Mouse (Mus musculus) hindbrain, embryonic 13.5 days (tissue): ENCODE results near the gene Scarf2. TPM values are rescaled to one million over a fixed set of nuclear protein-coding genes. Genes with fewer than 3 reads are reported as not detected.
A peak's percentile ranks its signal among the peaks of the same experiment; 100 is the strongest.

Experiments
- ATAC-seq: fragments of 200-750 bp; cut with Nextera tagmentation; 2 replicates; pipeline ENCODE4 v1.8.0; 2017; ENCODE audit warnings: moderate TSS enrichment; ENCODE audit not compliant: low FRiP score
- H3K27ac ChIP-seq: fragments of 300-500 bp; sonication (generic); 2 replicates; pipeline ENCODE4 v1.5.1; 2015; ENCODE audit warnings: inconsistent platforms, mild to moderate bottlenecking, moderate library complexity
- H3K27me3 ChIP-seq: fragments of 300-500 bp; sonication (generic); 2 replicates; pipeline ENCODE4 v1.6.1; 2015; ENCODE audit warnings: mild to moderate bottlenecking, inconsistent platforms
- H3K36me3 ChIP-seq: fragments of 300-500 bp; sonication (generic); 2 replicates; pipeline ENCODE4 v1.6.1; 2015; ENCODE audit warnings: mild to moderate bottlenecking, inconsistent platforms
- H3K4me1 ChIP-seq: fragments of 300-500 bp; sonication (generic); replicated peaks from 2 replicates; pipeline ENCODE4 v1.6.1; 2015; ENCODE audit warnings: inconsistent platforms
- H3K4me2 ChIP-seq: fragments of 300-500 bp; sonication (generic); 2 replicates; pipeline ENCODE4 v1.6.1; 2015; ENCODE audit warnings: inconsistent platforms, mild to moderate bottlenecking, moderate library complexity
- H3K4me3 ChIP-seq: fragments of 300-500 bp; sonication (generic); 2 replicates; pipeline ENCODE4 v1.5.1; 2015; ENCODE audit warnings: mild to moderate bottlenecking, inconsistent platforms
- H3K9ac ChIP-seq: fragments of 300-500 bp; sonication (generic); 2 replicates; pipeline ENCODE4 v1.6.1; 2015; ENCODE audit warnings: mild to moderate bottlenecking, inconsistent platforms
- H3K9me3 ChIP-seq: fragments of 300-500 bp; sonication (generic); 2 replicates; pipeline ENCODE4 v1.6.1; 2016; ENCODE audit warnings: inconsistent platforms
- WGBS: fragments of 180-500 bp; shearing (Covaris S2); methylation state at CpG from one replicate; pipeline ENCODE4 v1.1.7; 2015; 5-methylcytosine and 5-hydroxymethylcytosine counted together
- polyA plus RNA-seq: library from polyadenylated mRNA; unstranded; fragments of >200 nt; fragmentation: Nextera tagmentation; extraction: Ambion mirVana; gene quantifications from 2 replicates; pipeline ENCODE4 v1.2.1, GENCODE M21; 2015

Scarf2 gene
- polyA plus RNA-seq, 1 experiment from 2014 or later: 1.6 TPM

GRCm38 (mm10) chr16:17815411-17816402, 18.6 kb downstream of the Scarf2 start:
- Histone ChIP-seq H3K36me3 (no peaks in the 10 kb centered on the region), H3K27me3 (peaks cover 67% of the 10 kb centered on the region), H3K9ac (peak overlapping the region; percentile 79), H3K4me1 (peaks cover 18% of the 10 kb centered on the region; the same call in 1 of the 2 replicates), H3K4me2 (peak overlapping the region; percentile 79), H3K4me3 (peak overlapping the region; percentile 52), H3K27ac (peak overlapping the region; percentile 75), H3K9me3 (no peaks in the 10 kb centered on the region)
- 1% methylated on average over 60 of the region's 63 CpGs for WGBS
- peak; percentile 85 for ATAC-seq

DNA sequence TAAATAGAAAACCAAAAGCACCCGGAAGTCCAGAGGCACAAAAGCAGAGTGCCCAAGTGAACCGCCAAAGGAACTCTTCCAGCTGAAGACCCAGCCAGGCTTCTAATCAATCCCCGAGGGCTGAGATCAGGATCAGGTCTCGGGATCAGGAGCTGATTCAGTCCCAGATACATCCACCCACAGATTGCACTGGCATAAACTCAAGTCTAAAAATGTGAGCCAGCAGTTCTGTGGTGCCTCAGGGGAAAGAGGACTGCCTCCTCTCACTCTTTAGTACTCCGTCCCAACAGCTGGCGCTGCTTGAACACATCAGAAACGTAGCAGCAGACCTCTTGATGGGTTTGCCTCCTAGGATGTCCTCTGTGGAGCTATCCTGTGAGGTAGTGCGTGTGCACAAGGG, 19.4 kb downstream of the Scarf2 start:
- Histone ChIP-seq H3K27ac (no peak overlapping the region), H3K4me2 (no peak overlapping the region), H3K4me1 (peaks cover 18% of the 10 kb centered on the region; the same call in 1 of the 2 replicates), H3K4me3 (peak overlapping the region; percentile 52; the same call in 1 of the 2 replicates), H3K36me3 (no peaks in the 10 kb centered on the region), H3K9ac (peak overlapping the region; percentile 79; the same call in 1 of the 2 replicates), H3K9me3 (no peaks in the 10 kb centered on the region), H3K27me3 (peaks cover 67% of the 10 kb centered on the region)
- ATAC-seq: no peak
- 83% methylated on average over 8 of the region's 8 CpGs for WGBS

DNA sequence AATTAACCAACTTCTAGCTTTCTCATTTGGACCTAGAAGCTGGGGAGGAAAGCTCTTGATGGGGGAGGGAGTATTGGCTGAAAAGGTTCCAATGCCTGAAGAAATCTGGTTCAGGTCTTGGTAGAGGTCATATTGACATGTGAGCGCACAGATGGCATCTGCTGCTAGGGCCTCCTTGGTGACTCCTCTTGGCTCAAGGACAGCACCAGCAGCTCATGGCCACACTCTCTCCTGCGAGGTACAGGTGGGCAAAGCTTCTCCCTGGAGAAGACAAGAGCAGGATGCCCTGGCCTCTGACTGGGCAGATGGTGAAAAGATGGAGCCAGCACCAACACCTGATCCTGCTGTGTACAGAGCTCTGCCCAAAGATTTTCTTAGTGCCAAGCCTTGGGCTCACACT, 29.4 kb downstream of the Scarf2 start:
- Histone ChIP-seq H3K9me3 (no peaks in the 10 kb centered on the region), H3K9ac (no peak overlapping the region), H3K27me3 (peaks cover 37% of the 10 kb centered on the region), H3K4me1 (peaks cover 2% of the 10 kb centered on the region; the same call in 1 of the 2 replicates), H3K4me3 (no peak overlapping the region), H3K27ac (no peak overlapping the region), H3K4me2 (no peak overlapping the region), H3K36me3 (no peaks in the 10 kb centered on the region)
- 86% methylated on average over 2 of the region's 2 CpGs for WGBS
- no peak for ATAC-seq

DNA sequence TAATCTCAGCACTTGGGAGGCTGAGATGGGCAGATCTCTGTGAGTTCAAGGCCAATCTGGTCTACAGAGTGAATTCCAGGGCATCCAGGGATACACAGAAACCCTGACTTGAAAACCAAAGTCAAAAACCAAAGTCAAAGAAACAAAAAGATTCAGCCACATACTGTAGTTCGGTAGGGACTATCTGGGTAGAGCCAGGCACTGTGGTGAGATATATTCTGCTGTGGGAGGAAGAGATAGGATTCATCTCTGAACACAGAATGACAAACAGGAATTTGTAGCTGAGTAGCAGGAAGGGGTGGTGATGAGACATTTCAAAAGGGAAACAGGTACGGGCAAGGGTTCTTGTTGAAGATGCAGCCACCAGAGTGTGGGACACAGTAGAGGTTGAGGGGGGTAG, 31.1 kb downstream of the Scarf2 start:
- no peak overlapping the region for H3K9ac ChIP-seq
- no peak for ATAC-seq
- H3K9me3 ChIP-seq: no peaks in the 10 kb centered on the region
- H3K27me3 ChIP-seq: peaks cover 50% of the 10 kb centered on the region
- H3K4me2 ChIP-seq: no peak overlapping the region
- peaks cover 14% of the 10 kb centered on the region for H3K4me1 ChIP-seq
- H3K36me3 ChIP-seq: no peaks in the 10 kb centered on the region
- H3K4me3 ChIP-seq: no peak overlapping the region
- H3K27ac ChIP-seq: no peak overlapping the region
- WGBS: 87% methylated on average over 2 of the region's 2 CpGs

GRCm38 (mm10) chr16:17828867-17829266, 31.8 kb downstream of the Scarf2 start:
- no peak overlapping the region for H3K27ac ChIP-seq
- no peaks in the 10 kb centered on the region for H3K36me3 ChIP-seq
- no peaks in the 10 kb centered on the region for H3K9me3 ChIP-seq
- peak overlapping the region; percentile 24; the same call in 1 of the 2 replicates for H3K9ac ChIP-seq
- H3K4me3 ChIP-seq: no peak overlapping the region
- no peak overlapping the region for H3K4me2 ChIP-seq
- 81% methylated on average over 3 of the region's 3 CpGs for WGBS
- peaks cover 53% of the 10 kb centered on the region for H3K27me3 ChIP-seq
- ATAC-seq: no peak
- peaks cover 15% of the 10 kb centered on the region for H3K4me1 ChIP-seq

GRCm38 (mm10) chr16:17830385-17831178, 33.5 kb downstream of the Scarf2 start:
- Histone ChIP-seq H3K27me3 (peaks cover 67% of the 10 kb centered on the region), H3K27ac (no peak overlapping the region), H3K9me3 (no peaks in the 10 kb centered on the region), H3K4me1 (peaks cover 29% of the 10 kb centered on the region), H3K4me3 (no peak overlapping the region), H3K4me2 (no peak overlapping the region), H3K36me3 (no peaks in the 10 kb centered on the region), H3K9ac (peak overlapping the region; percentile 15; the same call in 1 of the 2 replicates)
- 67% methylated on average over 10 of the region's 10 CpGs for WGBS
- no peak for ATAC-seq

DNA sequence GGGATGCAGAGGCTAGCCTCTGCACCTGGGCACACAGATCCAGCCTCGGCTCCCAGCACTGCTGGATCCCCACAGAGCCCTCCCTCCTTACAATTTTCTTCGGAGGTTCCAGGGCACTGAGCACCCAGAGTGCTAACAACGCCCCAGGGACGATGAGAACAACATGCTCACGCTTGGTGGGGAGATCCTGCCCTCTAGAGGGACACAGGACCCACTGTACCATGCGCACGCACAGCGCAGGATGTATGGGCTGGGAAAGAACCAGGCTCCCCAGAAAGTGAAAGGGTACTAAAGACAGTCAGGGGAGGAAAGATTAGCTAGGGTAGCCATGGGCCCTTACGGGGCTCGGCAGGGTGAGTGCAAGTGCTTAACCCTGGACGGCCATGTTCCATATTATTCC, 34.7 kb downstream of the Scarf2 start:
- 16% methylated on average over 11 of the region's 11 CpGs for WGBS
- ATAC-seq: no peak
- H3K9ac ChIP-seq: 0 out of 2 replicates have a peak overlapping the region, but pooled peaks have one; percentile 8

GRCm38 (mm10) chr16:17832821-17833220, 35.7 kb downstream of the Scarf2 start, which contains the start of gene B830017H08Rik:
Gene B830017H08Rik (plus strand): TSS chr16:17833121.
- no peak; the same call in 1 of the 2 replicates for ATAC-seq
- Histone ChIP-seq H3K36me3 (no peaks in the 10 kb centered on the region), H3K27ac (peak within 1 kb of the TSS; percentile 94), H3K4me3 (peak within 1 kb of the TSS; percentile 66), H3K9me3 (no peaks in the 10 kb centered on the region), H3K27me3 (peaks cover 89% of the 10 kb centered on the region), H3K4me2 (peak within 1 kb of the TSS; percentile 77), H3K4me1 (peaks cover 31% of the 10 kb centered on the region), H3K9ac (peak within 1 kb of the TSS; percentile 89)
- WGBS: 20% methylated on average over 7 of the region's 7 CpGs

More for the DNA sequence above, 34.7 kb downstream of the Scarf2 start:
- no peaks in the 10 kb centered on the region for H3K9me3 ChIP-seq
- H3K4me3 ChIP-seq: no peak overlapping the region
- peaks cover 79% of the 10 kb centered on the region for H3K27me3 ChIP-seq
- H3K4me1 ChIP-seq: peaks cover 31% of the 10 kb centered on the region
- H3K27ac ChIP-seq: no peak overlapping the region
- no peaks in the 10 kb centered on the region for H3K36me3 ChIP-seq
- no peak overlapping the region for H3K4me2 ChIP-seq

- peak overlapping the region; percentile 77 for H3K4me2 ChIP-seq
- H3K27me3 ChIP-seq: peaks cover 93% of the 10 kb centered on the region
- under 1% methylated on average over 27 of the region's 37 CpGs for WGBS
- H3K36me3 ChIP-seq: no peaks in the 10 kb centered on the region
- peak overlapping the region; percentile 66 for H3K4me3 ChIP-seq
- H3K9ac ChIP-seq: peak overlapping the region; percentile 89
- ATAC-seq: peak; percentile 79
- H3K4me1 ChIP-seq: peaks cover 31% of the 10 kb centered on the region
- H3K27ac ChIP-seq: peak overlapping the region; percentile 94
- no peaks in the 10 kb centered on the region for H3K9me3 ChIP-seq
Observed at GRCm38 (mm10) chr16:17833321-17833680, 36.2 kb downstream of the Scarf2 start.

DNA sequence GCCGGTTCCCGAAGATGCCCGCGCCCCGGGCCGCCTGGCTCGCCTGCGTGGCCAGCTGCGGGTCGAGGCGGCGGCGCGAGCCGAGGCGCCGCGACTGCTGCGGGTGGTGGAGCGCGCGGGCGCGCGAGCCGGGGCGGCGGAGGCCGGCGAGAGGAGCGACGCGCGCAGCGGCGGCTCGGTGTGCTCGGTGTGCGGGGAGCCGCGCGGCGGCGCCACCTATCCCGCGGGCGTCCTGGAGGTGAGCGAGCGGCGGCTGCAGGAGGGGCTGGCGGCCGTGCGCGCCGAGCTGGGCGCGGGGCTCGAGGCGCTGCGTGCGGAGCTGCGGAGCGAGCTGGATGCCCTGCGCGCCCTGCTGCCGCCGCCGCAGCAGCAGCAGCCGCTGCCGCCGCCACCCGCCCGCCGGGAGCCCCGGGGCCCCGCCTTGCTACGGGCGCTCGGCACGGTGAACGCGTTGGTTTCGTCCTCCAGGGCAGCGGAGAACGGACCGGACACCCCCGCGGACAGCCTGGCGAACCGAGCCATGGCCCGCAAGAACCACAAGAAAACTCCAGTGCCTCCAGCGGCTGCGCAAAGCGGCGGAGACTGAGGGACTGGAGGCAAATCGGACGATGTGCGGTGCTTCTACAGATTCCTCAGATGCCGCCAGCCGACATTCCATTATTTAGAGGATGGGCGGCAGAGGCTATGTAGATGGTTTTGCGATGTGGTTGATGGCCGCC, 36.8 kb downstream of the Scarf2 start:
- Histone ChIP-seq H3K4me2 (peak overlapping the region; percentile 77), H3K9me3 (no peaks in the 10 kb centered on the region), H3K27me3 (peaks cover 94% of the 10 kb centered on the region), H3K27ac (peak overlapping the region; percentile 94), H3K4me3 (peak overlapping the region; percentile 66), H3K36me3 (peaks cover 4% of the 10 kb centered on the region; the same call in 1 of the 2 replicates), H3K9ac (peak overlapping the region; percentile 89), H3K4me1 (peaks cover 31% of the 10 kb centered on the region)
- WGBS: under 1% methylated on average over 83 of the region's 103 CpGs
- peak; percentile 68 for ATAC-seq

- no peak for ATAC-seq
- H3K9me3 ChIP-seq: no peaks in the 10 kb centered on the region
- peak overlapping the region; percentile 94 for H3K27ac ChIP-seq
- H3K4me1 ChIP-seq: peaks cover 31% of the 10 kb centered on the region
- 51% methylated on average over 7 of the region's 7 CpGs for WGBS
- peak overlapping the region; percentile 66 for H3K4me3 ChIP-seq
- peak overlapping the region; percentile 89 for H3K9ac ChIP-seq
- peaks cover 6% of the 10 kb centered on the region; the same call in 1 of the 2 replicates for H3K36me3 ChIP-seq
- peaks cover 90% of the 10 kb centered on the region for H3K27me3 ChIP-seq
- peak overlapping the region; percentile 77 for H3K4me2 ChIP-seq
Observed at GRCm38 (mm10) chr16:17834543-17834942, 37.5 kb downstream of the Scarf2 start.
